Comparison of ENCODE assay signal across 8 mouse cellular contexts in genomic region chr2:148875335-148875811, GRCm38 (mm10). TPM values are rescaled to one million over a fixed set of nuclear protein-coding genes. Genes with fewer than 3 reads are reported as not detected.
DNase-seq lines count a peak whose midpoint lies in the region; ATAC-seq lines count a peak whose summit lies in the region.

Gene Cst3, minus strand, starts transcription at chr2:148875692.

- whole genome bisulfite sequencing in hindbrain, embryonic 16.5 days: 0% methylated on average over 12 of the region's 19 CpGs
- under 1% methylated on average over 18 of the region's 19 CpGs for WGBS in macrophage (ENCODE audit: missing documents)

- peak; percentile 94 for DNase-seq in R1 (ENCODE audit: low read depth, low spot score)
- DNase-seq in cerebellum, postnatal 36 days: peak; percentile 81 to 87
- DNase-seq in gastrocnemius, adult 18-20 months (ENCODE audit: low spot score): peak; percentile 98
- DNase-seq in left cerebral cortex, adult 18-20 months (ENCODE audit: low spot score in 2 of 2): peak; percentile 90 to 92
- peak; percentile 92 for DNase-seq in right cerebral cortex, adult 18-20 months
- DNase-seq in urinary bladder, postnatal 10 days (ENCODE audit: low spot score): peak; percentile 84

- peak within 1 kb of the TSS; percentile 95 for H3K9ac ChIP-seq in hindbrain, embryonic 16.5 days (ENCODE audit: low read depth, low read length)

- peaks cover 26% of the 10 kb centered on the region for H3K4me1 ChIP-seq in hindbrain, embryonic 16.5 days (ENCODE audit: control insufficient read depth, insufficient read depth, low read depth, low read length)

- H3K4me3 ChIP-seq in hindbrain, embryonic 16.5 days (ENCODE audit: low read length): peak within 1 kb of the TSS; percentile 97
- peak within 1 kb of the TSS; percentile 98 for H3K4me3 ChIP-seq in macrophage (ENCODE audit: inconsistent target)

- peak within 1 kb of the TSS; percentile 95 for H3K4me2 ChIP-seq in hindbrain, embryonic 16.5 days (ENCODE audit: low read length)

- no peaks in the 10 kb centered on the region for H3K9me3 ChIP-seq in hindbrain, embryonic 16.5 days (ENCODE audit: control insufficient read depth, low read length)

- H3K36me3 ChIP-seq in hindbrain, embryonic 16.5 days (ENCODE audit: control insufficient read depth, insufficient read depth, low read length): peaks cover 12% of the 10 kb centered on the region
- H3K36me3 ChIP-seq in macrophage (ENCODE audit: inconsistent target): peaks cover 11% of the 10 kb centered on the region; the same call in 1 of the 2 replicates

- H3K79me2 ChIP-seq in macrophage (ENCODE audit: inconsistent target): peaks cover 34% of the 10 kb centered on the region

- H3K27me3 ChIP-seq in hindbrain, embryonic 16.5 days (replicated peaks; ENCODE audit: control insufficient read depth, insufficient read depth, low read length): no peaks in the 10 kb centered on the region

- H3K27ac ChIP-seq in hindbrain, embryonic 16.5 days (ENCODE audit: low read depth, low read length): peak within 1 kb of the TSS; percentile 89
- H3K27ac ChIP-seq in macrophage: peak within 1 kb of the TSS; percentile 98

- ATAC-seq in hindbrain, embryonic 16.5 days: peak; percentile 96

RNA-seq across cellular contexts. Expression of gene Cst3, which starts in this region (rescaled TPM):
- 100 to 1,000 TPM; 596 to 649 TPM for total RNA-seq in gastrocnemius, adult 18-20 months (2021)
- 757 and 946 TPM in 2 replicates for polyA plus RNA-seq in hindbrain, embryonic 16.5 days (2015; fragmentation: Nextera tagmentation; extraction: Ambion mirVana)
- total RNA-seq in left cerebral cortex, adult 18-20 months (2021): 1,000 to 10,000 TPM; 2,004 to 2,127 TPM
- total RNA-seq in macrophage (2018; cell fraction: chromatin; rRNA removed): 100 to 1,000 TPM in 1 of 26 experiments, 10 to 100 TPM in 24, 1 to 10 TPM in 1; 7.2 to 114 (median 16.0) TPM
- 1,000 to 10,000 TPM in 10 of 26 experiments, 100 to 1,000 TPM in 16; 631 to 1,264 (median 852) TPM for total RNA-seq in macrophage (2018; cell fraction: cytosol; rRNA removed)
- total RNA-seq in macrophage (2018; cell fraction: nucleus; rRNA removed): 100 to 1,000 TPM in 25 of 26 experiments, 10 to 100 TPM in 1; 82.5 to 379 (median 261) TPM
- 941 to 1,840 TPM (median 1,489 TPM) in 3 replicates for polyA plus RNA-seq in macrophage (2018)

Comparison
In these comparisons a context has a peak if more than half of its experiments do, and no peak if none do; other contexts are left out.
1. Peak in every context shown above with its lines: DNase-seq, ATAC-seq, H3K4me3 ChIP-seq and H3K27ac ChIP-seq.